Mouse (Mus musculus): Measurements from ENCODE around the gene Prrt2. TPM values are rescaled to one million over a fixed set of nuclear protein-coding genes. Genes with fewer than 3 reads are reported as not detected.

Gene Prrt2
- polyA plus RNA-seq, 1 experiment from 2014 or later, result 9.6 TPM

DNA sequence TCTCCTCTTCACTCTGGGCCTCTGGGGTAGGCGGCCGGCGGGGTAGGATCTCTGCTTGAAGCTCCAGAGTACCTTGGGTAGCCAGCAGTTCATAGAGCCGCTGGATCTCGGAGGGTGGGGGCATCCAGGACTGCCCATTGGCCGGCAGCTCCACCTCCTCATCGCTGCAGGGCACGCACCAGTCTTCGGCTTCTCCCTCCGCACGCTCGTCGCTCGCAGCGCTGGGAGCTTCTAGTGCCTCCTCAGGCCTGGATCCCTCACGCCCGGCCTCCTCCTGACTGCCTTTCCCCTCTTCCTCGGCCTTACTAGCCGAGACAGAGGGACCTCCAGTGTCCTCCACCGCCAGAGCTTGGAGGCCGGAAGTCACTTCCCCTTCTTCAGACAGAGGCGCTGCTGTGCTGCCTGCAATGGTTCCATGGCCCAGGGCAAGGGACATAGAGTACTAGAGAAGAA is 4.5 kb downstream of the Prrt2 start:
- H3K9me3 ChIP-seq (ENCODE audit: control insufficient read depth, low read length), result no peaks in the 10 kb centered on the region
- peak overlapping the region; percentile 82 for H3K27ac ChIP-seq (ENCODE audit: low read depth, low read length)
- peak overlapping the region; percentile 75 for H3K4me2 ChIP-seq (replicated peaks; ENCODE audit: low read depth, low read length)
- peaks cover 49% of the 10 kb centered on the region for H3K4me1 ChIP-seq (ENCODE audit: control insufficient read depth, insufficient read depth, low read length)
- peaks cover 17% of the 10 kb centered on the region for H3K36me3 ChIP-seq (ENCODE audit: control insufficient read depth, insufficient read depth, low read length)
- H3K27me3 ChIP-seq (ENCODE audit: control insufficient read depth, insufficient read depth, low read length), result no peaks in the 10 kb centered on the region
- H3K4me3 ChIP-seq (ENCODE audit: low read length), result peak overlapping the region; percentile 53
- WGBS, result under 1% methylated on average over 22 of the region's 22 CpGs
- ATAC-seq (ENCODE audit: low FRiP score, low TSS enrichment), result peak; percentile 18
- H3K9ac ChIP-seq (ENCODE audit: low read depth, low read length), result peak overlapping the region; percentile 70

GRCm38 (mm10) chr7:127016481-127016485 is 4.7 kb downstream of the Prrt2 start, which contains the start of gene Pagr1b:
Gene Pagr1b, minus strand, starts transcription at chr7:127016484.
- no peaks in the 10 kb centered on the region for H3K9me3 ChIP-seq (ENCODE audit: control insufficient read depth, low read length)
- H3K4me2 ChIP-seq (replicated peaks; ENCODE audit: low read depth, low read length), result peak within 1 kb of the TSS; percentile 75
- peak within 1 kb of the TSS; percentile 53 for H3K4me3 ChIP-seq (ENCODE audit: low read length)
- no peak for ATAC-seq (ENCODE audit: low FRiP score, low TSS enrichment)
- H3K4me1 ChIP-seq (ENCODE audit: control insufficient read depth, insufficient read depth, low read length), result peaks cover 46% of the 10 kb centered on the region
- H3K27me3 ChIP-seq (ENCODE audit: control insufficient read depth, insufficient read depth, low read length), result no peaks in the 10 kb centered on the region
- peak within 1 kb of the TSS; percentile 82 for H3K27ac ChIP-seq (ENCODE audit: low read depth, low read length)
- peak within 1 kb of the TSS; percentile 70 for H3K9ac ChIP-seq (ENCODE audit: low read depth, low read length)
- H3K36me3 ChIP-seq (ENCODE audit: control insufficient read depth, insufficient read depth, low read length), result peaks cover 17% of the 10 kb centered on the region

- H3K36me3 ChIP-seq (ENCODE audit: control insufficient read depth, insufficient read depth, low read length), result peaks cover 17% of the 10 kb centered on the region
- peak overlapping the region; percentile 53 for H3K4me3 ChIP-seq (ENCODE audit: low read length)
- no peaks in the 10 kb centered on the region for H3K27me3 ChIP-seq (ENCODE audit: control insufficient read depth, insufficient read depth, low read length)
- WGBS, result under 1% methylated on average over 10 of the region's 10 CpGs
- H3K4me1 ChIP-seq (ENCODE audit: control insufficient read depth, insufficient read depth, low read length), result peaks cover 44% of the 10 kb centered on the region
- ATAC-seq (ENCODE audit: low FRiP score, low TSS enrichment), result peak; percentile 40
- H3K9ac ChIP-seq (ENCODE audit: low read depth, low read length), result peak overlapping the region; percentile 70
- no peaks in the 10 kb centered on the region for H3K9me3 ChIP-seq (ENCODE audit: control insufficient read depth, low read length)
- peak overlapping the region; percentile 82 for H3K27ac ChIP-seq (ENCODE audit: low read depth, low read length)
- H3K4me2 ChIP-seq (replicated peaks; ENCODE audit: low read depth, low read length), result peak overlapping the region; percentile 75
Observed at GRCm38 (mm10) chr7:127016081-127016480, 4.9 kb downstream of the Prrt2 start.

DNA sequence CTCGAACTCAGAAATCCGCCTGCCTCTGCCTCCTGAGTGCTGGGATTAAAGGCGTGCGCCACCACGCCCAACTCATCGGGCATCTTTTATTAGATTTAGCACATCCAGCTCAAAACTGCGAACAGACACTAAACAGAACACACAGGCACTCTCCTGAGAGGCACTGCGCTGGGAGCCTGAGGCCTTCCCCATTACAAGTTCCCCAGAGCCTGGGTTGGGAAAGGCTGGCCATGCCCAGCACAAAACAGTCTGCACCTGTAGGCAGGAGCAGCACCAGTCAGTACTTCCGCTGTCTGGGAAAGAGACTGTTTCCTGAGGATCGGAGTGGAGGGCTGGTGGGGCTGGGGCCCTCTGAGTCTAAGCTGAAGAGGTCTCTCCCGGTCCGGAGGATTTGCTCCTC is 6.0 kb downstream of the Prrt2 start:
- Histone ChIP-seq H3K4me1 (ENCODE audit: control insufficient read depth, insufficient read depth, low read length) (peaks cover 38% of the 10 kb centered on the region), H3K36me3 (ENCODE audit: control insufficient read depth, insufficient read depth, low read length) (peaks cover 17% of the 10 kb centered on the region), H3K27me3 (ENCODE audit: control insufficient read depth, insufficient read depth, low read length) (no peaks in the 10 kb centered on the region), H3K9me3 (ENCODE audit: control insufficient read depth, low read length) (no peaks in the 10 kb centered on the region), H3K4me2 (replicated peaks; ENCODE audit: low read depth, low read length) (peak overlapping the region; percentile 59; the same call in 1 of the 2 replicates), H3K9ac (ENCODE audit: low read depth, low read length) (no peak overlapping the region; the same call in 1 of the 2 replicates), H3K27ac (ENCODE audit: low read depth, low read length) (no peak overlapping the region), H3K4me3 (ENCODE audit: low read length) (no peak overlapping the region)
- no peak for ATAC-seq (ENCODE audit: low FRiP score, low TSS enrichment)
- 92% methylated on average over 12 of the region's 12 CpGs for WGBS

DNA sequence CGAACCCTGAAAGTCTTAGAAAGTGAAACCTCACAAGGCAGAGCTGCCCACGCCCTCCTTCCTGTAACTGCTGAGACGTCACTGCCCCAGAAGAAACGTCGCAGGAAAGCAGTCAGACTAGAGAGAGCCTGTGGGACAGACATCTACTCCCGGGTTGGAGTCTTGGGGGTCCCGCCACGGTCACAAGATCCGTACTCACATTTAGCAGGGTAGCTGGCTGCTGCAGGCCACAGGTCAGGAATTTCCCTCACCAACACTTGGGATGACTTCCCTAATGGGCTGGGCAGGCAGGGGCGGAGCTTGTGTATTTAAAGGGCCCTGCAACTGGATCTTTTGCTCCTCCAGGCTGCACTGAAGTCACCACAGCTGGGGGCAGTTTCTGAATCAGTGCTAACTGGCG is 6.7 kb downstream of the Prrt2 start, which contains the start of gene Mvp:
Mvp (minus strand) TSS at position 302 of the 400 bp plus-strand sequence.
- H3K9ac ChIP-seq (ENCODE audit: low read depth, low read length), result peak within 1 kb of the TSS; percentile 51
- peaks cover 17% of the 10 kb centered on the region for H3K36me3 ChIP-seq (ENCODE audit: control insufficient read depth, insufficient read depth, low read length)
- H3K4me1 ChIP-seq (ENCODE audit: control insufficient read depth, insufficient read depth, low read length), result peaks cover 40% of the 10 kb centered on the region
- H3K4me3 ChIP-seq (ENCODE audit: low read length), result peak within 1 kb of the TSS; percentile 40
- no peak within 1 kb of the TSS; the same call in 1 of the 2 replicates for H3K27ac ChIP-seq (ENCODE audit: low read depth, low read length)
- H3K27me3 ChIP-seq (ENCODE audit: control insufficient read depth, insufficient read depth, low read length), result no peaks in the 10 kb centered on the region
- H3K4me2 ChIP-seq (replicated peaks; ENCODE audit: low read depth, low read length), result peak within 1 kb of the TSS; percentile 75
- H3K9me3 ChIP-seq (ENCODE audit: control insufficient read depth, low read length), result no peaks in the 10 kb centered on the region
- 29% methylated on average over 11 of the region's 11 CpGs for WGBS
- no peak for ATAC-seq (ENCODE audit: low FRiP score, low TSS enrichment)

DNA sequence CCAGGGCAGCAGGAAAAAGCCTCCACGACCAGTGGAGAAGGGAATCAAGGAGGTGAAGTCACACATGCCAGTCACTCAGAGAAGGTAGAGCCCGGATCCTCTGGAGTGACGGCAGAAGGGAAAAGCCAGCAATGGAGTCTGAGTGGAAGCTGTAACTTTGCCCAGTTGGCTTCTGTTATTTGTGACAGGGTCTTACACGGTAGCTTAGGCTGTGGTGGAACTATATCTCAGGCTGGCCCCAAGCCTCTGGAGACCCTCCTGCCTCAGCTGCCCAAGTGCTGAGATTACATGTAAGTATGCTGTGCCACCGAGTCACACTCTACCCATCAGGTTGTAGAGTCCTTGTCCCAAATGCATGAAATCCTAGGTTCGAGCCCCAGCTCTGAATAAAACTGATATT is 7.6 kb downstream of the Prrt2 start:
- no peaks in the 10 kb centered on the region for H3K9me3 ChIP-seq (ENCODE audit: control insufficient read depth, low read length)
- no peak for ATAC-seq (ENCODE audit: low FRiP score, low TSS enrichment)
- H3K36me3 ChIP-seq (ENCODE audit: control insufficient read depth, insufficient read depth, low read length), result peaks cover 17% of the 10 kb centered on the region
- H3K27ac ChIP-seq (ENCODE audit: low read depth, low read length), result no peak overlapping the region
- H3K4me3 ChIP-seq (ENCODE audit: low read length), result no peak overlapping the region
- no peaks in the 10 kb centered on the region for H3K27me3 ChIP-seq (ENCODE audit: control insufficient read depth, insufficient read depth, low read length)
- no peak overlapping the region; the same call in 1 of the 2 replicates for H3K4me2 ChIP-seq (replicated peaks; ENCODE audit: low read depth, low read length)
- H3K9ac ChIP-seq (ENCODE audit: low read depth, low read length), result no peak overlapping the region
- peaks cover 33% of the 10 kb centered on the region for H3K4me1 ChIP-seq (ENCODE audit: control insufficient read depth, insufficient read depth, low read length)
- WGBS, result 95% methylated on average over 6 of the region's 6 CpGs

DNA sequence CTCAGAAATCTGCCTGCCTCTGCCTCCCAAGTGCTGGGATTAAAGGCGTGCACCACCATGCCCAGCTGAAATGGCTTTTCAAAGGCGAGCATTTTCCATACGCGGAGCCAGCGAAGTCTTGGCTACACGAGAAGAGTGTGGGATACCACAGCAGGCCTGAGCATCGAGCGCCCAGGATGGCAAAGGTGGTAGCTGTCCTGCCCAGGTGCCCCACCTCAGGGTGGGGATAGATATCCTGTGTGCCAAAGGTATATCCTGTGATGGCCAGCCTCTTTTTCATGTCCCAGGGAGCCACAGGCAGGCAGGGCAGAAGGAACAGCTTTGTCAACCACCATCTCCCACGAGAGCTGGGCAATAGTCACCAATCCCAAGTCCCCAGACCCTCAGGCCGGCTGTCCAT is 8.2 kb downstream of the Prrt2 start:
- ATAC-seq (ENCODE audit: low FRiP score, low TSS enrichment), result no peak
- whole genome bisulfite sequencing, result 93% methylated on average over 10 of the region's 10 CpGs
- no peak overlapping the region for H3K9ac ChIP-seq (ENCODE audit: low read depth, low read length)

DNA sequence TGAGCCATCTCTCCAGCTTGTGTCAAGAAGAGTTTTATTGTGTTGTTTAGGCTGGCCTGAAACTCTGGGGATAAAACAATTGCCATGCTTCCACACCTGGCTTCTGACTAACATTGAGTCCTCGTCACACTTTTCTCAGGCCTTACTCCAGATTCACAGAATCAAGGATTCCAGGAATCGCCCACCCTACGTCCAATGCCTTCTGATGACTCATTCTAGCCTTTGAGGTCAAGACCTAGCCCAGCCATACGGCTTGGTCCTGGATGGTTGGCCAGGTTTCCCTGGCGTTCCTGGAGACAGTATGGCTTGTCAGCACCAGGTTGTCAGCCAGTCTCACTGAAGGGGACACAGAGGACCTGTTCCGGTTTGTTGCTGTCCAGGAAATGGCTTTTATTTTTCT is 8.6 kb downstream of the Prrt2 start:
- Histone ChIP-seq H3K9me3 (ENCODE audit: control insufficient read depth, low read length) (no peaks in the 10 kb centered on the region), H3K4me2 (replicated peaks; ENCODE audit: low read depth, low read length) (no peak overlapping the region), H3K4me1 (ENCODE audit: control insufficient read depth, insufficient read depth, low read length) (peaks cover 25% of the 10 kb centered on the region), H3K4me3 (ENCODE audit: low read length) (no peak overlapping the region), H3K9ac (ENCODE audit: low read depth, low read length) (no peak overlapping the region), H3K27me3 (ENCODE audit: control insufficient read depth, insufficient read depth, low read length) (no peaks in the 10 kb centered on the region), H3K36me3 (ENCODE audit: control insufficient read depth, insufficient read depth, low read length) (peaks cover 17% of the 10 kb centered on the region), H3K27ac (ENCODE audit: low read depth, low read length) (no peak overlapping the region)
- ATAC-seq (ENCODE audit: low FRiP score, low TSS enrichment), result no peak
- WGBS, result 83% methylated on average over 6 of the region's 6 CpGs

More for the DNA sequence above, 8.2 kb downstream of the Prrt2 start:
- no peak overlapping the region for H3K27ac ChIP-seq (ENCODE audit: low read depth, low read length)
- no peak overlapping the region for H3K4me3 ChIP-seq (ENCODE audit: low read length)
- peaks cover 17% of the 10 kb centered on the region for H3K36me3 ChIP-seq (ENCODE audit: control insufficient read depth, insufficient read depth, low read length)
- H3K27me3 ChIP-seq (ENCODE audit: control insufficient read depth, insufficient read depth, low read length), result no peaks in the 10 kb centered on the region
- no peak overlapping the region for H3K4me2 ChIP-seq (replicated peaks; ENCODE audit: low read depth, low read length)
- H3K4me1 ChIP-seq (ENCODE audit: control insufficient read depth, insufficient read depth, low read length), result peaks cover 29% of the 10 kb centered on the region
- no peaks in the 10 kb centered on the region for H3K9me3 ChIP-seq (ENCODE audit: control insufficient read depth, low read length)

DNA sequence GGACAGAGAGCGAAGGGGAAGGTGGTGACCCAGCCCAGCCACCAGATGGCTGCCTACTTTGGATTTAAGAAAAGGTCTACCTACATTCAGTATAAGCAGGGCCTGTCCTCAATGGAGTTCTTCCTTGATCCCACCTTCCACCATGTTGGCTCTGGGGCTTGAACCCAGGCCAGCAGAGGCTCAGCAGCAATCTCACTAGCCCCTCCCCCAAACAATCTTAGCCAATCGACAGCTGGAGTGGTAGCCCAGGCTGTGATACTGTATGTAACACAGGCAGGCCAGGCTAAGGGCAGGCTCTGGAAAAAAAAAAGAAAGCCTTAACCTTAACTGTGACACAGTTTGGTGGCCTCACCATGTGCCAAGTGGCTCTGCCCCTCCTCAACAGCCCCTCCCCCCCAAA is 9.3 kb downstream of the Prrt2 start:
- no peak overlapping the region for H3K27ac ChIP-seq (ENCODE audit: low read depth, low read length)
- H3K27me3 ChIP-seq (ENCODE audit: control insufficient read depth, insufficient read depth, low read length), result no peaks in the 10 kb centered on the region
- H3K4me1 ChIP-seq (ENCODE audit: control insufficient read depth, insufficient read depth, low read length), result peaks cover 24% of the 10 kb centered on the region
- no peak overlapping the region for H3K4me2 ChIP-seq (replicated peaks; ENCODE audit: low read depth, low read length)
- H3K9me3 ChIP-seq (ENCODE audit: control insufficient read depth, low read length), result no peaks in the 10 kb centered on the region
- peaks cover 17% of the 10 kb centered on the region for H3K36me3 ChIP-seq (ENCODE audit: control insufficient read depth, insufficient read depth, low read length)
- 75% methylated on average over 2 of the region's 2 CpGs for WGBS
- no peak for ATAC-seq (ENCODE audit: low FRiP score, low TSS enrichment)
- H3K4me3 ChIP-seq (ENCODE audit: low read length), result no peak overlapping the region
- H3K9ac ChIP-seq (ENCODE audit: low read depth, low read length), result no peak overlapping the region

GRCm38 (mm10) chr7:127011051-127011450 is 10.0 kb downstream of the Prrt2 start:
- no peaks in the 10 kb centered on the region for H3K27me3 ChIP-seq (ENCODE audit: control insufficient read depth, insufficient read depth, low read length)
- no peak overlapping the region for H3K4me2 ChIP-seq (replicated peaks; ENCODE audit: low read depth, low read length)
- H3K27ac ChIP-seq (ENCODE audit: low read depth, low read length), result no peak overlapping the region
- peaks cover 24% of the 10 kb centered on the region for H3K4me1 ChIP-seq (ENCODE audit: control insufficient read depth, insufficient read depth, low read length)
- WGBS, result 98% methylated on average over 2 of the region's 2 CpGs
- peaks cover 17% of the 10 kb centered on the region for H3K36me3 ChIP-seq (ENCODE audit: control insufficient read depth, insufficient read depth, low read length)
- no peak overlapping the region for H3K9ac ChIP-seq (ENCODE audit: low read depth, low read length)
- ATAC-seq (ENCODE audit: low FRiP score, low TSS enrichment), result no peak
- H3K4me3 ChIP-seq (ENCODE audit: low read length), result no peak overlapping the region
- no peaks in the 10 kb centered on the region for H3K9me3 ChIP-seq (ENCODE audit: control insufficient read depth, low read length)

Measured in kidney, embryonic 14.5 days (tissue).